Mouse (Mus musculus) forebrain, embryonic 10.5 days (tissue): ENCODE results near the gene Kcnj6. TPM values are rescaled to one million over a fixed set of nuclear protein-coding genes. Genes with fewer than 3 reads are reported as not detected.

Experiments used
- DNase-seq: peaks from one replicate; pipeline ENCODE4 v3.0.0-alpha.2; 2017; ENCODE audit warnings: low spot score; ENCODE audit errors: extremely low spot score
- H3K27ac ChIP-seq: fragments of 300-500 bp; sonication (generic); 2 replicates; pipeline ENCODE4 v1.5.1; 2016; ENCODE audit warnings: mild to moderate bottlenecking
- H3K27me3 ChIP-seq: fragments of 300-500 bp; sonication (generic); 2 replicates; pipeline ENCODE4 v1.6.1; 2016; ENCODE audit warnings: mild to moderate bottlenecking; ENCODE audit not compliant: poor library complexity, severe bottlenecking
- H3K36me3 ChIP-seq: fragments of 300-500 bp; sonication (generic); replicated peaks from 2 replicates; pipeline ENCODE4 v1.6.1; 2016; ENCODE audit warnings: mild to moderate bottlenecking, moderate library complexity
- H3K4me1 ChIP-seq: fragments of 300-500 bp; sonication (generic); 2 replicates; pipeline ENCODE4 v1.6.1; 2016
- H3K4me3 ChIP-seq: fragments of 300-500 bp; sonication (generic); 2 replicates; pipeline ENCODE4 v1.5.1; 2016; ENCODE audit warnings: mild to moderate bottlenecking, moderate library complexity
- H3K9me3 ChIP-seq: fragments of 300-500 bp; sonication (generic); 2 replicates; pipeline ENCODE4 v1.6.1; 2016; ENCODE audit warnings: mild to moderate bottlenecking, moderate library complexity
- WGBS: fragments of 180-500 bp; shearing (Covaris S2); methylation state at CpG from one replicate; pipeline ENCODE4 v1.1.7; 2016; 5-methylcytosine and 5-hydroxymethylcytosine counted together
- polyA plus RNA-seq: library from polyadenylated mRNA; unstranded; fragments of >200 nt; fragmentation: Nextera tagmentation; extraction: Ambion mirVana; gene quantifications from 2 replicates; pipeline ENCODE4 v1.2.1, GENCODE M21; 2016

Kcnj6 gene
- polyA plus RNA-seq: 0.22 TPM in 1 of 2 replicates, not detected in the other

- Histone ChIP-seq H3K4me1 (peaks cover 43% of the 10 kb centered on the region), H3K36me3 (no peaks in the 10 kb centered on the region)
Measured at GRCm38 (mm10) chr16:94997340-94997849, at the start of gene Kcnj6. TSS of gene Kcnj6 (minus strand) at chr16:94997701.

GRCm38 (mm10) chr16:95009937-95010336 is 12.4 kb upstream of the Kcnj6 start:
- WGBS: 90% methylated on average over 3 of the region's 3 CpGs
- Histone ChIP-seq H3K36me3 (no peaks in the 10 kb centered on the region), H3K4me1 (peaks cover 2% of the 10 kb centered on the region; the same call in 1 of the 2 replicates), H3K4me3 (no peak overlapping the region), H3K27me3 (no peaks in the 10 kb centered on the region), H3K27ac (no peak overlapping the region), H3K9me3 (no peaks in the 10 kb centered on the region)
- DNase-seq: no peak

More at GRCm38 (mm10) chr16:94997340-94997849, at the start of gene Kcnj6:
- Histone ChIP-seq H3K9me3 (no peaks in the 10 kb centered on the region), H3K27ac (0 out of 2 replicates have a peak within 1 kb of the TSS, but pooled peaks have one; percentile 30), H3K4me3 (peak within 1 kb of the TSS; percentile 54), H3K27me3 (peaks cover 37% of the 10 kb centered on the region)
- DNase-seq: peak; percentile 63
- WGBS: under 1% methylated on average over 43 of the region's 43 CpGs

- H3K4me3 ChIP-seq: no peak overlapping the region
- no peaks in the 10 kb centered on the region for H3K36me3 ChIP-seq
- H3K27me3 ChIP-seq: no peaks in the 10 kb centered on the region
- DNase-seq: no peak
- 38% methylated on average over 8 of the region's 8 CpGs for WGBS
- H3K27ac ChIP-seq: no peak overlapping the region
- H3K9me3 ChIP-seq: no peaks in the 10 kb centered on the region
- peaks cover 6% of the 10 kb centered on the region for H3K4me1 ChIP-seq
Measured at GRCm38 (mm10) chr16:95004599-95004998, 7.1 kb upstream of the Kcnj6 start.

GRCm38 (mm10) chr16:94999551-94999950 is 2.0 kb upstream of the Kcnj6 start:
- H3K4me1 ChIP-seq: peaks cover 43% of the 10 kb centered on the region
- H3K27me3 ChIP-seq: peaks cover 37% of the 10 kb centered on the region
- H3K27ac ChIP-seq: no peak overlapping the region
- no peaks in the 10 kb centered on the region for H3K9me3 ChIP-seq
- no peak for DNase-seq
- no peak overlapping the region for H3K4me3 ChIP-seq
- 71% methylated on average over 5 of the region's 5 CpGs for WGBS
- H3K36me3 ChIP-seq: no peaks in the 10 kb centered on the region

GRCm38 (mm10) chr16:94999019-94999418 is 1.5 kb upstream of the Kcnj6 start:
- Histone ChIP-seq H3K27me3 (peaks cover 37% of the 10 kb centered on the region), H3K4me1 (peaks cover 43% of the 10 kb centered on the region), H3K9me3 (no peaks in the 10 kb centered on the region), H3K27ac (no peak overlapping the region), H3K4me3 (no peak overlapping the region), H3K36me3 (no peaks in the 10 kb centered on the region)
- DNase-seq: no peak
- 52% methylated on average over 3 of the region's 3 CpGs for WGBS

- 12% methylated on average over 16 of the region's 16 CpGs for WGBS
- no peaks in the 10 kb centered on the region for H3K9me3 ChIP-seq
- peaks cover 37% of the 10 kb centered on the region for H3K27me3 ChIP-seq
- no peak overlapping the region for H3K27ac ChIP-seq
- no peak for DNase-seq
- H3K4me3 ChIP-seq: peak overlapping the region; percentile 54
- H3K36me3 ChIP-seq: no peaks in the 10 kb centered on the region
- H3K4me1 ChIP-seq: peaks cover 43% of the 10 kb centered on the region
Measured at GRCm38 (mm10) chr16:94996791-94997281, 665 bp downstream of the Kcnj6 start.

GRCm38 (mm10) chr16:94995542-94996131 is 1.9 kb downstream of the Kcnj6 start:
- H3K4me3 ChIP-seq: peak overlapping the region; percentile 6; the same call in 1 of the 2 replicates
- H3K9me3 ChIP-seq: no peaks in the 10 kb centered on the region
- peaks cover 37% of the 10 kb centered on the region for H3K27me3 ChIP-seq
- H3K4me1 ChIP-seq: peaks cover 43% of the 10 kb centered on the region
- no peak overlapping the region for H3K27ac ChIP-seq
- no peaks in the 10 kb centered on the region for H3K36me3 ChIP-seq
- WGBS: 10% methylated on average over 13 of the region's 13 CpGs
- peak; percentile 64 for DNase-seq

GRCm38 (mm10) chr16:94994924-94995323 is 2.6 kb downstream of the Kcnj6 start:
- Histone ChIP-seq H3K4me1 (peaks cover 43% of the 10 kb centered on the region), H3K27me3 (peaks cover 37% of the 10 kb centered on the region), H3K4me3 (no peak overlapping the region), H3K36me3 (no peaks in the 10 kb centered on the region), H3K27ac (no peak overlapping the region), H3K9me3 (no peaks in the 10 kb centered on the region)
- DNase-seq: no peak
- 61% methylated on average over 4 of the region's 4 CpGs for WGBS

- Histone ChIP-seq H3K27ac (no peak overlapping the region), H3K4me3 (no peak overlapping the region), H3K36me3 (no peaks in the 10 kb centered on the region), H3K4me1 (peaks cover 35% of the 10 kb centered on the region), H3K27me3 (peaks cover 37% of the 10 kb centered on the region), H3K9me3 (no peaks in the 10 kb centered on the region)
- no peak for DNase-seq
- 79% methylated on average over 3 of the region's 3 CpGs for WGBS
Measured at GRCm38 (mm10) chr16:94994148-94994547, 3.4 kb downstream of the Kcnj6 start.

- no peak for DNase-seq
- no peak overlapping the region for H3K27ac ChIP-seq
- peaks cover 2% of the 10 kb centered on the region; the same call in 1 of the 2 replicates for H3K4me1 ChIP-seq
- H3K9me3 ChIP-seq: no peaks in the 10 kb centered on the region
- WGBS: 88% methylated on average over 2 of the region's 2 CpGs
- no peaks in the 10 kb centered on the region for H3K36me3 ChIP-seq
- no peak overlapping the region for H3K4me3 ChIP-seq
- H3K27me3 ChIP-seq: no peaks in the 10 kb centered on the region
Measured at GRCm38 (mm10) chr16:94990114-94990513, 7.4 kb downstream of the Kcnj6 start.

GRCm38 (mm10) chr16:94986731-94987130 is 10.8 kb downstream of the Kcnj6 start:
- H3K4me1 ChIP-seq: no peaks in the 10 kb centered on the region
- H3K36me3 ChIP-seq: no peaks in the 10 kb centered on the region
- 58% methylated on average over 9 of the region's 9 CpGs for WGBS
- H3K27ac ChIP-seq: no peak overlapping the region
- H3K9me3 ChIP-seq: no peaks in the 10 kb centered on the region
- DNase-seq: no peak
- no peaks in the 10 kb centered on the region for H3K27me3 ChIP-seq
- no peak overlapping the region for H3K4me3 ChIP-seq

- Histone ChIP-seq H3K4me1 (peaks cover 5% of the 10 kb centered on the region; the same call in 1 of the 2 replicates), H3K4me3 (no peak overlapping the region), H3K27me3 (no peaks in the 10 kb centered on the region), H3K9me3 (no peaks in the 10 kb centered on the region), H3K36me3 (no peaks in the 10 kb centered on the region), H3K27ac (no peak overlapping the region)
- 93% methylated on average over 3 of the region's 3 CpGs for WGBS
- no peak for DNase-seq
Measured at GRCm38 (mm10) chr16:94984263-94984662, 13.2 kb downstream of the Kcnj6 start.

- Histone ChIP-seq H3K9me3 (no peaks in the 10 kb centered on the region), H3K4me3 (no peak overlapping the region), H3K4me1 (peaks cover 7% of the 10 kb centered on the region; the same call in 1 of the 2 replicates), H3K36me3 (no peaks in the 10 kb centered on the region), H3K27me3 (no peaks in the 10 kb centered on the region), H3K27ac (no peak overlapping the region)
- WGBS: 90% methylated on average over 2 of the region's 2 CpGs
- no peak for DNase-seq
Measured at GRCm38 (mm10) chr16:94980374-94980773, 17.1 kb downstream of the Kcnj6 start.
